Comparison of ENCODE assay signal across 9 mouse cellular contexts in genomic region chr4:140788983-140789382, GRCm38 (mm10). TPM values are rescaled to one million over a fixed set of nuclear protein-coding genes. Genes with fewer than 3 reads are reported as not detected.
DNase-seq lines count a peak whose midpoint lies in the region; ATAC-seq and TF ChIP-seq lines count a peak whose summit lies in the region.
"Had no signal": no experiment of that assay in that cellular context is flagged by ENCODE, and none has a peak within 500 bp of the region (broad histone marks: within the 10 kb centered on the region; RNA-seq: fewer than 3 reads in every experiment).

No protein-coding gene starts in this region.

- H3K4me2 ChIP-seq in midbrain, embryonic 11.5 days: no peak overlapping the region
- H3K4me2 ChIP-seq in midbrain, embryonic 15.5 days: no peak overlapping the region
- no peak overlapping the region for H3K4me2 ChIP-seq in intestine, embryonic 14.5 days (ENCODE audit: low read length)
- H3K4me2 ChIP-seq: neural tube, embryonic 13.5 days had no signal

- TF ChIP-seq POLR2A in liver, adult 2 months (IDR thresholded peaks at IDR 0.05; ENCODE audit: extremely low read depth, insufficient read depth, low read length): no peak
- no peak for TF ChIP-seq POLR2A in olfactory bulb, adult 2 months (IDR thresholded peaks at IDR 0.05; ENCODE audit: insufficient read depth, low read depth, low read length)

- H3K4me1 ChIP-seq in midbrain, embryonic 11.5 days (ENCODE audit: control insufficient read depth, insufficient read depth, low read length): no peaks in the 10 kb centered on the region
- H3K4me1 ChIP-seq in midbrain, embryonic 15.5 days: no peaks in the 10 kb centered on the region
- H3K4me1 ChIP-seq in intestine, embryonic 14.5 days (replicated peaks; ENCODE audit: control insufficient read depth, insufficient read depth, low read length): no peaks in the 10 kb centered on the region
- no peaks in the 10 kb centered on the region for H3K4me1 ChIP-seq in liver, adult 2 months (ENCODE audit: control insufficient read depth, insufficient read depth, low read length)
- 0 out of 2 replicates have a peak, but pooled peaks cover 2% of the 10 kb centered on the region for H3K4me1 ChIP-seq in olfactory bulb, adult 2 months (ENCODE audit: control insufficient read depth, insufficient read depth, low read length)
- H3K4me1 ChIP-seq: neural tube, embryonic 13.5 days had no signal

- H3K36me3 ChIP-seq in midbrain, embryonic 11.5 days (ENCODE audit: control insufficient read depth, insufficient read depth, low read length): no peaks in the 10 kb centered on the region
- H3K36me3 ChIP-seq in midbrain, embryonic 15.5 days (replicated peaks): no peaks in the 10 kb centered on the region
- H3K36me3 ChIP-seq in intestine, embryonic 14.5 days (ENCODE audit: control insufficient read depth, insufficient read depth, low read length): no peaks in the 10 kb centered on the region
- H3K36me3 ChIP-seq in liver, adult 2 months (ENCODE audit: control insufficient read depth, insufficient read depth, low read length): no peaks in the 10 kb centered on the region
- H3K36me3 ChIP-seq: neural tube, embryonic 13.5 days had no signal

- 46% methylated on average over 6 of the region's 6 CpGs for WGBS in midbrain, embryonic 11.5 days
- 48% methylated on average over 6 of the region's 6 CpGs for WGBS in midbrain, embryonic 15.5 days
- 44% methylated on average over 6 of the region's 6 CpGs for WGBS in intestine, embryonic 14.5 days
- 62% methylated on average over 6 of the region's 6 CpGs for WGBS in liver, adult 2 months
- 47% methylated on average over 6 of the region's 6 CpGs for WGBS in olfactory bulb, adult 2 months

- H3K9ac ChIP-seq in midbrain, embryonic 11.5 days (ENCODE audit: low read length): no peak overlapping the region
- no peak overlapping the region for H3K9ac ChIP-seq in midbrain, embryonic 15.5 days
- no peak overlapping the region for H3K9ac ChIP-seq in intestine, embryonic 14.5 days (ENCODE audit: low read length)
- no peak overlapping the region for H3K9ac ChIP-seq in liver, adult 2 months (ENCODE audit: low read depth, low read length)
- H3K9ac ChIP-seq: neural tube, embryonic 13.5 days had no signal

- no peaks in the 10 kb centered on the region for H3K27me3 ChIP-seq in midbrain, embryonic 11.5 days (ENCODE audit: control insufficient read depth, insufficient read depth, low read length)
- no peaks in the 10 kb centered on the region for H3K27me3 ChIP-seq in midbrain, embryonic 15.5 days (replicated peaks)
- H3K27me3 ChIP-seq in intestine, embryonic 14.5 days (replicated peaks; ENCODE audit: control insufficient read depth, insufficient read depth, low read length): no peaks in the 10 kb centered on the region
- H3K27me3 ChIP-seq in liver, adult 2 months (ENCODE audit: control insufficient read depth, insufficient read depth, low read length): no peaks in the 10 kb centered on the region
- H3K27me3 ChIP-seq: neural tube, embryonic 13.5 days had no signal

- TF ChIP-seq CTCF in liver, adult 2 months (IDR thresholded peaks at IDR 0.05; ENCODE audit: low read depth, low read length): peak; percentile 75
- peak; percentile 33; the same call in 1 of the 2 replicates for TF ChIP-seq CTCF in olfactory bulb, adult 2 months (IDR thresholded peaks at IDR 0.05; ENCODE audit: insufficient read depth, low read depth, low read length)

- no peaks in the 10 kb centered on the region for H3K79me2 ChIP-seq in liver, adult 2 months (ENCODE audit: control insufficient read depth, insufficient read depth, low read length)

- H3K4me3 ChIP-seq in midbrain, embryonic 11.5 days (ENCODE audit: low read depth, low read length): no peak overlapping the region
- no peak overlapping the region for H3K4me3 ChIP-seq in midbrain, embryonic 15.5 days
- no peak overlapping the region for H3K4me3 ChIP-seq in intestine, embryonic 14.5 days (ENCODE audit: low read depth, low read length)
- H3K4me3 ChIP-seq in liver, adult 2 months (ENCODE audit: insufficient read depth, low read depth, low read length): no peak overlapping the region
- no peak overlapping the region for H3K4me3 ChIP-seq in olfactory bulb, adult 2 months (ENCODE audit: insufficient read depth, low read depth, low read length)
- H3K4me3 ChIP-seq: neural tube, embryonic 13.5 days had no signal

- H3K9me3 ChIP-seq in midbrain, embryonic 11.5 days (ENCODE audit: control insufficient read depth, low read length): no peaks in the 10 kb centered on the region
- H3K9me3 ChIP-seq in midbrain, embryonic 15.5 days: no peaks in the 10 kb centered on the region
- 0 out of 2 replicates have a peak, but pooled peaks cover 3% of the 10 kb centered on the region for H3K9me3 ChIP-seq in intestine, embryonic 14.5 days (ENCODE audit: control insufficient read depth, low read length)

- peak; percentile 91 for DNase-seq in midbrain, embryonic 11.5 days (ENCODE audit: low spot score, missing footprints)
- peak; percentile 61 to 87 for DNase-seq in adrenal gland, adult (ENCODE audit: inconsistent age in 2 of 2, low spot score in 1 of 2)
- peak; percentile 79 for DNase-seq in embryo, embryonic 10.5 days (ENCODE audit: low spot score)
- DNase-seq in intestine, embryonic 14.5 days (ENCODE audit: low spot score): peak; percentile 89
- DNase-seq in liver, adult 2 months (ENCODE audit: extremely low read depth, low read depth, low spot score): peak; percentile 3
- DNase-seq in thymus, postnatal 4 days: peak; percentile 88

- peak; percentile 27; the same call in 1 of the 2 replicates for ATAC-seq in midbrain, embryonic 11.5 days (ENCODE audit: low FRiP score)
- no peak for ATAC-seq in midbrain, embryonic 15.5 days (replicated peaks)
- 0 out of 2 replicates have a peak, but pooled peaks have one; percentile 14 for ATAC-seq in intestine, embryonic 14.5 days (replicated peaks; ENCODE audit: low FRiP score, low TSS enrichment, low read depth)

- no peak overlapping the region for H3K27ac ChIP-seq in midbrain, embryonic 11.5 days (ENCODE audit: low read depth, low read length)
- no peak overlapping the region for H3K27ac ChIP-seq in midbrain, embryonic 15.5 days
- no peak overlapping the region for H3K27ac ChIP-seq in intestine, embryonic 14.5 days (ENCODE audit: low read depth)
- H3K27ac ChIP-seq in liver, adult 2 months (replicated peaks; ENCODE audit: insufficient read depth, low read depth, low read length): no peak overlapping the region
- no peak overlapping the region for H3K27ac ChIP-seq in olfactory bulb, adult 2 months (ENCODE audit: insufficient read depth, low read depth, low read length)
- H3K27ac ChIP-seq: neural tube, embryonic 13.5 days had no signal

RNA-seq across cellular contexts. Expression of gene Padi4, which starts 14.9 kb away (rescaled TPM):
- polyA plus RNA-seq in midbrain, embryonic 11.5 days (2014; fragmentation: Nextera tagmentation; extraction: Ambion mirVana): 0.26 and 0.27 TPM in 2 replicates
- polyA plus RNA-seq in midbrain, embryonic 15.5 days (2015; fragmentation: Nextera tagmentation; extraction: Ambion mirVana): 0.11 and 0.19 TPM in 2 replicates
- polyA plus RNA-seq in intestine, embryonic 14.5 days (2014; fragmentation: Nextera tagmentation; extraction: Ambion mirVana): 2.2 TPM in 2 replicates
- 0.09 TPM in 1 of 2 replicates, not detected in the other for total RNA-seq in liver, adult 2 months (2014; rRNA removed)
- polyA plus RNA-seq in liver, adult 2 months (2012; rRNA removed): 0.12 and 0.20 TPM in 2 replicates
- not detected in 2 replicates for polyA plus RNA-seq in olfactory bulb, adult 2 months (2012; ENCODE audit: insufficient read depth, insufficient read length, low replicate concordance, missing spikeins)

RNA-seq across cellular contexts. Expression of gene Padi3, which starts 21.5 kb away (rescaled TPM):
- polyA plus RNA-seq in midbrain, embryonic 11.5 days (2014; fragmentation: Nextera tagmentation; extraction: Ambion mirVana): 0.06 TPM in 1 of 2 replicates, not detected in the other
- not detected in 2 replicates for polyA plus RNA-seq in midbrain, embryonic 15.5 days (2015; fragmentation: Nextera tagmentation; extraction: Ambion mirVana)
- 0.09 TPM in 1 of 2 replicates, not detected in the other for polyA plus RNA-seq in intestine, embryonic 14.5 days (2014; fragmentation: Nextera tagmentation; extraction: Ambion mirVana)
- not detected in 2 replicates for total RNA-seq in liver, adult 2 months (2014; rRNA removed)
- polyA plus RNA-seq in liver, adult 2 months (2012; rRNA removed): not detected in 2 replicates
- not detected in 2 replicates for polyA plus RNA-seq in olfactory bulb, adult 2 months (2012; ENCODE audit: insufficient read depth, insufficient read length, low replicate concordance, missing spikeins)
- polyA plus RNA-seq: neural tube, embryonic 13.5 days had no signal

RNA-seq across cellular contexts. Expression of gene Padi6, which starts 46.5 kb away (rescaled TPM):
- 0.15 TPM in 1 of 2 replicates, not detected in the other for polyA plus RNA-seq in midbrain, embryonic 11.5 days (2014; fragmentation: Nextera tagmentation; extraction: Ambion mirVana)
- polyA plus RNA-seq in midbrain, embryonic 15.5 days (2015; fragmentation: Nextera tagmentation; extraction: Ambion mirVana): 0.12 TPM in 1 of 2 replicates, not detected in the other
- 0.07 TPM in 1 of 2 replicates, not detected in the other for polyA plus RNA-seq in intestine, embryonic 14.5 days (2014; fragmentation: Nextera tagmentation; extraction: Ambion mirVana)
- total RNA-seq in liver, adult 2 months (2014; rRNA removed): not detected in 2 replicates
- not detected in 2 replicates for polyA plus RNA-seq in liver, adult 2 months (2012; rRNA removed)
- polyA plus RNA-seq in olfactory bulb, adult 2 months (2012; ENCODE audit: insufficient read depth, insufficient read length, low replicate concordance, missing spikeins): not detected in 2 replicates
- polyA plus RNA-seq: neural tube, embryonic 13.5 days had no signal

RNA-seq across cellular contexts. Expression of gene Padi1, which starts 56.6 kb away (rescaled TPM):
- 0.04 and 0.07 TPM in 2 replicates for polyA plus RNA-seq in midbrain, embryonic 11.5 days (2014; fragmentation: Nextera tagmentation; extraction: Ambion mirVana)
- 0.04 TPM in 1 of 2 replicates, not detected in the other for polyA plus RNA-seq in midbrain, embryonic 15.5 days (2015; fragmentation: Nextera tagmentation; extraction: Ambion mirVana)
- polyA plus RNA-seq in intestine, embryonic 14.5 days (2014; fragmentation: Nextera tagmentation; extraction: Ambion mirVana): 0.16 TPM in 1 of 2 replicates, not detected in the other
- not detected in 2 replicates for total RNA-seq in liver, adult 2 months (2014; rRNA removed)
- polyA plus RNA-seq in liver, adult 2 months (2012; rRNA removed): not detected in 2 replicates
- not detected in 2 replicates for polyA plus RNA-seq in olfactory bulb, adult 2 months (2012; ENCODE audit: insufficient read depth, insufficient read length, low replicate concordance, missing spikeins)

Comparison
In these comparisons a context has a peak if more than half of its experiments do, and no peak if none do; other contexts are left out.
1. DNase-seq: peak in every context shown above with its lines; median percentile 91 in midbrain, embryonic 11.5 days; 89 in intestine, embryonic 14.5 days; 88 in thymus, postnatal 4 days; 79 in embryo, embryonic 10.5 days; 74 in adrenal gland, adult; 3 in liver, adult 2 months.